Mouse (Mus musculus) intestine, postnatal 0 days (tissue): ENCODE measurements at regions not wholly inside any gene's neighbourhood (a gene's known extent, or its start where the extent isn't known, plus 50 kb on each side); places are given as distances from the start of the nearest gene placed in this dataset.

Experiments
- ATAC-seq: fragments of 200-750 bp; cut with Nextera tagmentation; 2 replicates; pipeline ENCODE4 v1.8.0; 2017; ENCODE audit warnings: mild to moderate bottlenecking, moderate TSS enrichment, moderate library complexity
- H3K27ac ChIP-seq: fragments of 300-500 bp; sonication (generic); 2 replicates; pipeline ENCODE4 v1.5.1; 2014; ENCODE audit warnings: mild to moderate bottlenecking, low read depth, low read length, moderate library complexity
- H3K27me3 ChIP-seq: fragments of 300-500 bp; sonication (generic); replicated peaks from 2 replicates; pipeline ENCODE4 v1.6.1; 2014; ENCODE audit warnings: low read length, mixed read lengths; ENCODE audit not compliant: control insufficient read depth, insufficient read depth
- H3K36me3 ChIP-seq: fragments of 300-500 bp; sonication (generic); 2 replicates; pipeline ENCODE4 v1.6.1; 2014; ENCODE audit warnings: mild to moderate bottlenecking, moderate library complexity; ENCODE audit not compliant: control insufficient read depth, insufficient read depth
- H3K4me1 ChIP-seq: fragments of 300-500 bp; sonication (generic); replicated peaks from 2 replicates; pipeline ENCODE4 v1.6.1; 2014; ENCODE audit warnings: antibody characterized with exemption, low read length, mixed read lengths; ENCODE audit not compliant: control insufficient read depth, insufficient read depth
- H3K4me2 ChIP-seq: fragments of 300-500 bp; sonication (generic); replicated peaks from 2 replicates; pipeline ENCODE4 v1.6.1; 2014; ENCODE audit warnings: low read depth, mild to moderate bottlenecking, moderate library complexity
- H3K4me3 ChIP-seq: fragments of 300-500 bp; sonication (generic); 2 replicates; pipeline ENCODE4 v1.5.1; 2014; ENCODE audit warnings: low read depth, low read length
- H3K9ac ChIP-seq: fragments of 300-500 bp; sonication (generic); 2 replicates; pipeline ENCODE4 v1.6.1; 2014; ENCODE audit warnings: mild to moderate bottlenecking, low read depth, low read length
- H3K9me3 ChIP-seq: fragments of 300-500 bp; sonication (generic); 2 replicates; pipeline ENCODE4 v1.6.1; 2016; ENCODE audit warnings: mixed run types; ENCODE audit not compliant: control insufficient read depth
- CTCF ChIP-seq: sonication (generic); IDR thresholded peaks from 2 replicates; pipeline ENCODE4 v1.5.1; 2016; ENCODE audit warnings: low read depth, mild to moderate bottlenecking, control low read depth, antibody characterized with exemption, moderate library complexity
- WGBS: fragments of 180-500 bp; shearing (Covaris S2); extraction: QIAGEN DNeasy Blood & Tissue Kit; methylation state at CpG from one replicate; pipeline ENCODE4 v1.1.7; 2014; 5-methylcytosine and 5-hydroxymethylcytosine counted together

DNA sequence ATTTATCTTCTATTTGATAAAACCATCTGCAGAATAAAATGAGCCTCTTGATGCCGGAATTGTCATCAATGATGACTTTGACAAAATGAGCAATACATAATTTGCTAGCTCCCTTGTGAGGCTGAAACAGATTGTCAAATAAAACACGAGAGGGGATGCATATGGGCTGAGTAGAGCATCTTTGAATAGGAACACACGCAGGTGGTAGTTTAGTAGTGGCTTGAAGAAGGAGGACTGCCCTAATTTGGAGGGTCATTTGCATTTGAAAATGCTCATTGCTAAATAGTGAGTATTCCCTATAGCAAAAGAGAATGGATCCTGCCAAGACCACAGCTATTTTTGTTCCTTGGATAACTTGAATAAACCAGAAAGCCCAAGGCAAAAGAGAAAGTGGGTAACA is 339.5 kb downstream of the Ppargc1a start:
- H3K4me3 ChIP-seq: no peak overlapping the region
- no peak overlapping the region for H3K4me2 ChIP-seq
- H3K9me3 ChIP-seq: no peaks in the 10 kb centered on the region
- no peak for TF ChIP-seq CTCF
- H3K9ac ChIP-seq: no peak overlapping the region
- no peak overlapping the region for H3K27ac ChIP-seq
- no peak for ATAC-seq
- H3K27me3 ChIP-seq: no peaks in the 10 kb centered on the region
- no peaks in the 10 kb centered on the region for H3K36me3 ChIP-seq
- H3K4me1 ChIP-seq: no peaks in the 10 kb centered on the region
- 83% methylated on average over 3 of the region's 3 CpGs for WGBS

GRCm38 (mm10) chr5:51203266-51203665 is 364.3 kb downstream of the Ppargc1a start:
- Histone ChIP-seq H3K9ac (no peak overlapping the region), H3K27ac (no peak overlapping the region), H3K4me2 (no peak overlapping the region), H3K27me3 (no peaks in the 10 kb centered on the region), H3K4me3 (no peak overlapping the region), H3K4me1 (no peaks in the 10 kb centered on the region), H3K9me3 (no peaks in the 10 kb centered on the region), H3K36me3 (no peaks in the 10 kb centered on the region)
- ATAC-seq: no peak
- no peak for TF ChIP-seq CTCF
- 81% methylated on average over 1 of the region's 1 CpGs for WGBS

DNA sequence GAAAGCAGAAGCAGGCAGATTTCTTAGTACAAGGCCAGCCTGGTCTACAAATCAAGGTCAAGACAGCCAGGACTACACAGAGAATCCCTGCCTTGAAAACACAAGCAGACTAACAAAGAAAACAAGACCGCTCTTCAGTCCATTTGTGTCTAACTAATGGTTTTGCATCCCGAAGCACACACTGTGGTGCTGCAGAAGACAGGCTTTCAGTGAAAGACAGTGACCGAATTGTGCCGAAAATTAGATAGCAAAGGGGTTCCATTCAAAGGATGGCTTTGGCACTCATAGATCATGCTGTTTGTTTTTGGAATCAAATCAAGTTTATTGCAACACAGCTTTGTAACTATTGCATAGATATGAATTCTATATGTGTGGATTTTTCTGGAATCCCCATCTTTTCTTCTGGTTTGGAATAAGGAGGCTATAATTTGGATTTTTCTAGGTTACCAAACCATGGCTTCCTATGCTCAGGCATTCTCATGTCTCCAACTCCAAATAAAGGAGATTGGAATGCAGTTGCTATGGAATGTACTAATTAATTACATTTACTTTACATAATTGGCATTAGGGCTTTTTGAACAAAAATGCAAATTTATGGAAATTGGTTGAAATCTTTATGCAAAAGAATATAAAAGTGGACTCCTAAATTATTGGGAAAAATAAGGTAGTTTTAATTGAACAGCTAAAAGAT is 364.9 kb downstream of the Ppargc1a start:
- Histone ChIP-seq H3K4me3 (no peak overlapping the region), H3K4me1 (no peaks in the 10 kb centered on the region), H3K9me3 (no peaks in the 10 kb centered on the region), H3K27me3 (no peaks in the 10 kb centered on the region), H3K9ac (no peak overlapping the region), H3K4me2 (no peak overlapping the region), H3K36me3 (no peaks in the 10 kb centered on the region), H3K27ac (no peak overlapping the region)
- 82% methylated on average over 4 of the region's 4 CpGs for WGBS
- ATAC-seq: no peak
- no peak for TF ChIP-seq CTCF

DNA sequence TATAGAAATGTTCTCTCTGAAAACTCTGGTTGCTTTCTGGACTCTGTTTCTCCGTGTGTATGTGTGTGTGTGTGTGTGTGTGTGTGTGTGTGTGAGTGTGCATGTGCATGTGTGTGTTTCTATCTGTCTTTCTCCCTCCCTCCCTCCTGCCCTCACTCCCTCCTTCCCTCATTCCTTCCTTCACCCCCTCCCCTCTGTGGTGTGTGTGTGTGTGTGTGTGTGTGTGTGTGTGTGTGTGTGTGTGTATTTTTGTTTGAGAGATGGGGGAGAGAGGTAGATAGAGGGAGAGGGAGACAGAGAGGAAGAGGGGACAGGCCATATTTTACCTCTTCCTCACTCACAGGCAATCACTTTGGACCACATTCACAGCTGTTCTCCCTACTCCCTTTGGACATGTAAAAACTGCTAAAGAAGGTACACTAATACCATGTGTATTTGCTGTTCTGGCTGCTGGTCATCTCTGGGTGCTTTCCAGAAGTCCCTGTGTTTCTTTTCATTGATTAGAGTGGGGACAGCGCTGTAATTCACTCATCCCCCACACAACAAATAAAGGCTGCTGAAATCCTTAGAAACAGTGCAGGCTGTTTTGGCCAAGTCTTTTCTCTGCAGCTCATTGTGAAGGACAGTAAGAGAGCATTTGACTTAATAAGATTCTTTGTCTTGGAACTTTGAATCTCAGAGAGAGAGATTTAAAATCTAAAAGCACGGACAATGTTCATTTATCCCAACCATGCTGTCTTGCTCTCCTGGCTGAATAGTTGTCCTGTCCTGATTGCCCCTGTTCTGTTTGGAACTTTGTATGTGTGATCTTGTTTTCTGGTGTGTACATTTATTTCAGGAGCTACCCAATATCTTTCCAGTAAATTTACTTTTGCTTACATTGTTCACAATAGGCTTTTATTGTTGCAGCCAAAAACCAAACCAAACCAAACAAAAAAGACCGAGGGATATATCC is 370.9 kb downstream of the Ppargc1a start:
- H3K27ac ChIP-seq: no peak overlapping the region
- no peak overlapping the region for H3K9ac ChIP-seq
- no peak for TF ChIP-seq CTCF
- H3K36me3 ChIP-seq: no peaks in the 10 kb centered on the region
- no peaks in the 10 kb centered on the region for H3K9me3 ChIP-seq
- no peak for ATAC-seq
- no peak overlapping the region for H3K4me3 ChIP-seq
- H3K4me1 ChIP-seq: no peaks in the 10 kb centered on the region
- no peaks in the 10 kb centered on the region for H3K27me3 ChIP-seq
- 58% methylated on average over 4 of the region's 4 CpGs for WGBS
- H3K4me2 ChIP-seq: no peak overlapping the region

- Histone ChIP-seq H3K9ac (no peak overlapping the region), H3K4me1 (no peaks in the 10 kb centered on the region), H3K4me2 (no peak overlapping the region), H3K27me3 (no peaks in the 10 kb centered on the region), H3K36me3 (no peaks in the 10 kb centered on the region), H3K4me3 (no peak overlapping the region), H3K9me3 (no peaks in the 10 kb centered on the region), H3K27ac (no peak overlapping the region)
- TF ChIP-seq CTCF: no peak
- ATAC-seq: no peak
- WGBS: 67% methylated on average over 3 of the region's 3 CpGs
Observed at GRCm38 (mm10) chr5:51190661-51191060, 376.9 kb downstream of the Ppargc1a start.

- no peaks in the 10 kb centered on the region for H3K4me1 ChIP-seq
- no peak for TF ChIP-seq CTCF
Observed at GRCm38 (mm10) chr5:51169828-51170227, 397.7 kb downstream of the Ppargc1a start.

More at GRCm38 (mm10) chr5:51169828-51170227, 397.7 kb downstream of the Ppargc1a start:
- ATAC-seq: no peak
- H3K27ac ChIP-seq: no peak overlapping the region
- no peaks in the 10 kb centered on the region for H3K9me3 ChIP-seq
- 92% methylated on average over 1 of the region's 1 CpGs for WGBS
- no peak overlapping the region for H3K4me3 ChIP-seq
- no peaks in the 10 kb centered on the region for H3K36me3 ChIP-seq
- no peaks in the 10 kb centered on the region for H3K27me3 ChIP-seq
- no peak overlapping the region for H3K4me2 ChIP-seq
- H3K9ac ChIP-seq: no peak overlapping the region
